Mouse (Mus musculus) hindbrain, embryonic 15.5 days (tissue): Measurements from ENCODE around the gene Dusp16. TPM values are rescaled to one million over a fixed set of nuclear protein-coding genes. Genes with fewer than 3 reads are reported as not detected.

Experiments used
- ATAC-seq: fragments of 200-750 bp; cut with Nextera tagmentation; 2 replicates; pipeline ENCODE4 v1.8.0; 2017; ENCODE audit warnings: low read depth, moderate number of reproducible peaks, moderate TSS enrichment; ENCODE audit not compliant: low FRiP score
- H3K27ac ChIP-seq: fragments of 300-500 bp; sonication (generic); replicated peaks from 2 replicates; pipeline ENCODE4 v1.5.1; 2015; ENCODE audit warnings: mild to moderate bottlenecking, inconsistent platforms
- H3K27me3 ChIP-seq: fragments of 300-500 bp; sonication (generic); 2 replicates; pipeline ENCODE4 v1.6.1; 2015; ENCODE audit warnings: control low read depth, inconsistent platforms
- H3K36me3 ChIP-seq: fragments of 300-500 bp; sonication (generic); 2 replicates; pipeline ENCODE4 v1.6.1; 2015; ENCODE audit warnings: control low read depth, inconsistent platforms
- H3K4me1 ChIP-seq: fragments of 300-500 bp; sonication (generic); replicated peaks from 2 replicates; pipeline ENCODE4 v1.6.1; 2015; ENCODE audit warnings: control low read depth, inconsistent platforms
- H3K4me2 ChIP-seq: fragments of 300-500 bp; sonication (generic); 2 replicates; pipeline ENCODE4 v1.6.1; 2015; ENCODE audit warnings: moderate library complexity, mild to moderate bottlenecking, inconsistent platforms
- H3K4me3 ChIP-seq: fragments of 300-500 bp; sonication (generic); 2 replicates; pipeline ENCODE4 v1.5.1; 2015; ENCODE audit warnings: mild to moderate bottlenecking, inconsistent platforms
- H3K9ac ChIP-seq: fragments of 300-500 bp; sonication (generic); 2 replicates; pipeline ENCODE4 v1.6.1; 2015; ENCODE audit warnings: inconsistent platforms
- H3K9me3 ChIP-seq: fragments of 300-500 bp; sonication (generic); 2 replicates; pipeline ENCODE4 v1.6.1; 2016; ENCODE audit warnings: control low read depth, inconsistent platforms
- WGBS: fragments of 180-500 bp; shearing (Covaris S2); methylation state at CpG from one replicate; pipeline ENCODE4 v1.1.7; 2015; 5-methylcytosine and 5-hydroxymethylcytosine counted together
- polyA plus RNA-seq: library from polyadenylated mRNA; unstranded; fragments of >200 nt; fragmentation: Nextera tagmentation; extraction: Ambion mirVana; gene quantifications from 2 replicates; pipeline ENCODE4 v1.2.1, GENCODE M21; 2015

Dusp16 gene
- polyA plus RNA-seq, 1 experiment from 2014 or later: 5.5 TPM

GRCm38 (mm10) chr6:134706467-134706866 is 86.0 kb downstream of the Dusp16 start:
- Histone ChIP-seq H3K9ac (no peak overlapping the region), H3K4me3 (no peak overlapping the region), H3K27ac (no peak overlapping the region), H3K36me3 (no peaks in the 10 kb centered on the region), H3K27me3 (no peaks in the 10 kb centered on the region), H3K4me2 (no peak overlapping the region), H3K9me3 (no peaks in the 10 kb centered on the region), H3K4me1 (no peaks in the 10 kb centered on the region)
- 92% methylated on average over 4 of the region's 4 CpGs for WGBS
- ATAC-seq: no peak

- H3K27me3 ChIP-seq: no peaks in the 10 kb centered on the region
- ATAC-seq: no peak; the same call in 1 of the 2 replicates
- no peak overlapping the region for H3K4me2 ChIP-seq
- no peak overlapping the region for H3K4me3 ChIP-seq
- H3K27ac ChIP-seq: no peak overlapping the region
- H3K9me3 ChIP-seq: no peaks in the 10 kb centered on the region
- 92% methylated on average over 4 of the region's 4 CpGs for WGBS
- H3K9ac ChIP-seq: no peak overlapping the region
- no peaks in the 10 kb centered on the region for H3K36me3 ChIP-seq
- H3K4me1 ChIP-seq: no peaks in the 10 kb centered on the region
Observed at GRCm38 (mm10) chr6:134703053-134703690, 89.3 kb downstream of the Dusp16 start.

GRCm38 (mm10) chr6:134702184-134702583 is 90.2 kb downstream of the Dusp16 start:
- Histone ChIP-seq H3K27ac (no peak overlapping the region), H3K4me3 (no peak overlapping the region), H3K9ac (no peak overlapping the region), H3K9me3 (no peaks in the 10 kb centered on the region), H3K4me1 (no peaks in the 10 kb centered on the region), H3K36me3 (no peaks in the 10 kb centered on the region), H3K27me3 (no peaks in the 10 kb centered on the region), H3K4me2 (no peak overlapping the region)
- ATAC-seq: no peak
- 94% methylated on average over 7 of the region's 7 CpGs for WGBS

GRCm38 (mm10) chr6:134701211-134701602 is 91.2 kb downstream of the Dusp16 start:
- no peaks in the 10 kb centered on the region for H3K9me3 ChIP-seq
- H3K27me3 ChIP-seq: no peaks in the 10 kb centered on the region
- H3K4me3 ChIP-seq: no peak overlapping the region
- ATAC-seq: no peak
- no peak overlapping the region for H3K4me2 ChIP-seq
- H3K27ac ChIP-seq: no peak overlapping the region
- no peaks in the 10 kb centered on the region for H3K36me3 ChIP-seq
- H3K9ac ChIP-seq: no peak overlapping the region
- WGBS: 95% methylated on average over 6 of the region's 6 CpGs
- H3K4me1 ChIP-seq: no peaks in the 10 kb centered on the region

GRCm38 (mm10) chr6:134700451-134701210 is 91.8 kb downstream of the Dusp16 start:
- Histone ChIP-seq H3K36me3 (no peaks in the 10 kb centered on the region), H3K9ac (no peak overlapping the region), H3K9me3 (no peaks in the 10 kb centered on the region), H3K4me3 (no peak overlapping the region), H3K4me1 (no peaks in the 10 kb centered on the region), H3K27ac (no peak overlapping the region), H3K4me2 (no peak overlapping the region), H3K27me3 (no peaks in the 10 kb centered on the region)
- WGBS: 64% methylated on average over 8 of the region's 8 CpGs
- no peak for ATAC-seq

- ATAC-seq: no peak
- 87% methylated on average over 5 of the region's 5 CpGs for WGBS
Observed at GRCm38 (mm10) chr6:134698243-134698642, 94.2 kb downstream of the Dusp16 start.

GRCm38 (mm10) chr6:134696554-134696953 is 95.9 kb downstream of the Dusp16 start:
- Histone ChIP-seq H3K4me2 (no peak overlapping the region), H3K27ac (no peak overlapping the region), H3K4me1 (no peaks in the 10 kb centered on the region), H3K4me3 (no peak overlapping the region), H3K36me3 (no peaks in the 10 kb centered on the region), H3K9ac (no peak overlapping the region), H3K27me3 (no peaks in the 10 kb centered on the region), H3K9me3 (no peaks in the 10 kb centered on the region)
- ATAC-seq: no peak
- 82% methylated on average over 2 of the region's 2 CpGs for WGBS

More at GRCm38 (mm10) chr6:134698243-134698642, 94.2 kb downstream of the Dusp16 start:
- Histone ChIP-seq H3K36me3 (no peaks in the 10 kb centered on the region), H3K27ac (no peak overlapping the region), H3K9ac (no peak overlapping the region), H3K4me2 (no peak overlapping the region), H3K27me3 (no peaks in the 10 kb centered on the region), H3K4me1 (no peaks in the 10 kb centered on the region), H3K9me3 (no peaks in the 10 kb centered on the region), H3K4me3 (no peak overlapping the region)

- Histone ChIP-seq H3K27ac (no peak overlapping the region), H3K9me3 (no peaks in the 10 kb centered on the region)
- ATAC-seq: no peak
Observed at GRCm38 (mm10) chr6:134696146-134696545, 96.3 kb downstream of the Dusp16 start.

GRCm38 (mm10) chr6:134695625-134696024 is 96.8 kb downstream of the Dusp16 start:
- H3K27ac ChIP-seq: no peak overlapping the region
- H3K9me3 ChIP-seq: no peaks in the 10 kb centered on the region
- no peak overlapping the region for H3K4me3 ChIP-seq
- H3K27me3 ChIP-seq: no peaks in the 10 kb centered on the region
- H3K4me2 ChIP-seq: no peak overlapping the region
- no peak for ATAC-seq
- WGBS: 94% methylated on average over 3 of the region's 3 CpGs
- no peak overlapping the region for H3K9ac ChIP-seq
- no peaks in the 10 kb centered on the region for H3K36me3 ChIP-seq
- H3K4me1 ChIP-seq: no peaks in the 10 kb centered on the region

More at GRCm38 (mm10) chr6:134696146-134696545, 96.3 kb downstream of the Dusp16 start:
- no peaks in the 10 kb centered on the region for H3K36me3 ChIP-seq
- WGBS: 74% methylated on average over 4 of the region's 4 CpGs
- no peaks in the 10 kb centered on the region for H3K4me1 ChIP-seq
- no peak overlapping the region for H3K4me3 ChIP-seq
- no peak overlapping the region for H3K9ac ChIP-seq
- H3K27me3 ChIP-seq: no peaks in the 10 kb centered on the region
- H3K4me2 ChIP-seq: no peak overlapping the region

- 97% methylated on average over 3 of the region's 3 CpGs for WGBS
- Histone ChIP-seq H3K4me3 (no peak overlapping the region), H3K4me2 (no peak overlapping the region), H3K9ac (no peak overlapping the region), H3K4me1 (no peaks in the 10 kb centered on the region), H3K27ac (no peak overlapping the region), H3K36me3 (no peaks in the 10 kb centered on the region), H3K9me3 (no peaks in the 10 kb centered on the region), H3K27me3 (no peaks in the 10 kb centered on the region)
- ATAC-seq: no peak
Observed at GRCm38 (mm10) chr6:134694988-134695387, 97.4 kb downstream of the Dusp16 start.

- H3K4me3 ChIP-seq: no peak overlapping the region
- no peaks in the 10 kb centered on the region for H3K27me3 ChIP-seq
- H3K27ac ChIP-seq: no peak overlapping the region
- no peak overlapping the region for H3K9ac ChIP-seq
- H3K4me2 ChIP-seq: no peak overlapping the region
- no peaks in the 10 kb centered on the region for H3K4me1 ChIP-seq
- WGBS: 90% methylated on average over 6 of the region's 6 CpGs
- no peak for ATAC-seq
- no peaks in the 10 kb centered on the region for H3K36me3 ChIP-seq
- no peaks in the 10 kb centered on the region for H3K9me3 ChIP-seq
Observed at GRCm38 (mm10) chr6:134694498-134694897, 97.9 kb downstream of the Dusp16 start.

GRCm38 (mm10) chr6:134685515-134685914 is 106.9 kb downstream of the Dusp16 start:
- H3K4me2 ChIP-seq: no peak overlapping the region
- 0 out of 2 replicates have a peak, but pooled peaks have one; percentile 16 for ATAC-seq
- no peaks in the 10 kb centered on the region for H3K27me3 ChIP-seq
- H3K4me3 ChIP-seq: no peak overlapping the region
- no peaks in the 10 kb centered on the region for H3K36me3 ChIP-seq
- H3K9me3 ChIP-seq: no peaks in the 10 kb centered on the region
- H3K27ac ChIP-seq: peak overlapping the region; percentile 25; the same call in 1 of the 2 replicates
- H3K9ac ChIP-seq: no peak overlapping the region
- 83% methylated on average over 6 of the region's 6 CpGs for whole genome bisulfite sequencing
- H3K4me1 ChIP-seq: peaks cover 6% of the 10 kb centered on the region; the same call in 1 of the 2 replicates
